Mouse (Mus musculus) left cerebral cortex, postnatal 4 days (tissue): ENCODE results near the gene Gm20388. TPM values are rescaled to one million over a fixed set of nuclear protein-coding genes. Genes with fewer than 3 reads are reported as not detected.
"Not testable (repeated sequence)": the region's sequence is repeated elsewhere in the genome, so short reads cannot be mapped to it uniquely, and the experiment has no call there.

Experiments
- DNase-seq: peaks from one replicate; pipeline ENCODE4 v3.0.0-alpha.2; 2022
- intact Hi-C: fragments of 180-260 bp; cut with DNase I; formaldehyde crosslinking; loops from one replicate; pipeline ENCODE4 v1.15.1; 2025
- total RNA-seq, 2 experiments: library from RNA; stranded (reverse); gene quantifications; 2 replicates each; pipeline ENCODE4 v1.2.3; 2021

Gene Gm20388
- total RNA-seq, 2 experiments from 2014 or later: 6.5 to 12.8 TPM

- DNase-seq: peak; percentile 48
- intact Hi-C loops: no loop called here
Measured at GRCm38 (mm10) chr8:123384883-123385540, 3474.4 kb downstream of the Gm20388 start.

GRCm38 (mm10) chr8:123387041-123387440 is 3476.4 kb downstream of the Gm20388 start:
- intact Hi-C loops: no loop called here
- DNase-seq: no peak

GRCm38 (mm10) chr8:123387801-123388200 is 3477.2 kb downstream of the Gm20388 start:
- intact Hi-C loops: no loop called here

GRCm38 (mm10) chr8:123389026-123389425 is 3478.4 kb downstream of the Gm20388 start:
- intact Hi-C loops: no loop called here
- DNase-seq: no peak

More at GRCm38 (mm10) chr8:123387801-123388200, 3477.2 kb downstream of the Gm20388 start:
- DNase-seq: no peak

GRCm38 (mm10) chr8:123398308-123398707 is 3487.7 kb downstream of the Gm20388 start:
- no peak for DNase-seq
- intact Hi-C loops: no loop called here

- no peak for DNase-seq
- intact Hi-C loops: no loop called here
Measured at GRCm38 (mm10) chr8:123401936-123402335, 3491.3 kb downstream of the Gm20388 start.

- intact Hi-C loops: no loop called here
- no peak for DNase-seq
Measured at GRCm38 (mm10) chr8:123402730-123403326, 3492.2 kb downstream of the Gm20388 start.

- DNase-seq: no peak
- intact Hi-C loops: no loop called here
Measured at GRCm38 (mm10) chr8:123404521-123404920, 3493.9 kb downstream of the Gm20388 start.

GRCm38 (mm10) chr8:123406786-123407185 is 3496.1 kb downstream of the Gm20388 start, which contains the start of gene Mc1r:
Mc1r (plus strand) TSS chr8:123407107.
- peak; percentile 73 for DNase-seq
- intact Hi-C loops: no loop called here

GRCm38 (mm10) chr8:123407612-123408011 is 3497.0 kb downstream of the Gm20388 start:
- intact Hi-C loops: no loop called here
- no peak for DNase-seq

- no peak for DNase-seq
- intact Hi-C loops: no loop called here
Measured at GRCm38 (mm10) chr8:123408586-123409544, 3498.2 kb downstream of the Gm20388 start.

- peak; percentile 79 for DNase-seq
- intact Hi-C loops: no loop called here
Measured at GRCm38 (mm10) chr8:123410049-123410587, 3499.5 kb downstream of the Gm20388 start.

- intact Hi-C loops: no loop called here
- no peak for DNase-seq
Measured at GRCm38 (mm10) chr8:123410788-123411187, 3500.1 kb downstream of the Gm20388 start.

GRCm38 (mm10) chr8:123411246-123411645 is 3500.6 kb downstream of the Gm20388 start, which contains the start of gene Tubb3:
Tubb3 (plus strand) TSS chr8:123411424.
- intact Hi-C loops: no loop called here
- DNase-seq: peak; percentile 95

- intact Hi-C loops: no loop called here
Measured at GRCm38 (mm10) chr8:123411781-123412327, 3501.2 kb downstream of the Gm20388 start.

GRCm38 (mm10) chr8:123412560-123413170 is 3502.0 kb downstream of the Gm20388 start:
- intact Hi-C loops: no loop called here
- peak; percentile 66 for DNase-seq

More at GRCm38 (mm10) chr8:123411781-123412327, 3501.2 kb downstream of the Gm20388 start:
- DNase-seq: peak; percentile 51

- intact Hi-C loops: no loop called here
- no peak for DNase-seq
Measured at GRCm38 (mm10) chr8:123414255-123414654, 3503.6 kb downstream of the Gm20388 start.

- intact Hi-C loops, DNase-seq: not testable (repeated sequence)
Measured at GRCm38 (mm10) chr8:123414997-123415696, 3504.5 kb downstream of the Gm20388 start.
